In the genomic region with DNA sequence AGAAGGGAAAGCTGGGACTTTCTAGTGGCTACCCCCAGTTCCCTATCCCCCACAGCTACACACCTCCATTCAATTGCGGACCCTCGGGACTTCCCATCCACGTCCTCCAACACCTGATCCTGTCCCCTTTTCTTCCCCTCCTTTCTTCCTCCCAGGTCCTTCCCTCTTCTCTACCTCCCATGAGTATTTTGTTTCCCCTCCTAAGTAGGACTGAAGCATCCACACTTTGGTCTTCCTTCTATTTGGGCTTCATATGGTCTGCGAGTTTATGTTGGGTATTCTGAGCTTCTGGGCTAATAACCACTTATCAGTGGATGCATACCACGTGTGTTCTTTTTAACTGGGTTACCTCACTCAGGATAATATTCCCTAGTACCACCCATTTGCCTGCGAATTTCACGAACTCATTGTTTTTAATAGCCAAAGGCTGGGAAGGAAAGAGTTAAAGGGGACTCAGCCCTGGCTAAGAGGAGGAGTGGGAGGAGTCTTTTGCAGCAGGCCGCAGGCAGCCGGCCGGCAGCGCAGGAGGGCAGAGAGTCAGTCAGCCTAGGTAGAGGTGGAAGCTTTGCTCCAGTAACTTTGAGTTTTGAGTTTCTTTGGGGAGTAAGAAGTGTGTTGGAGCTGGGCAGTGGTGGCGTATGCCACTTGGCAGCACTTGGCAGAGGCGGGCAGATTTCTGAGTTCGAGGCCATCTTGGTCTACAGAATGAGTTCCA, we compare ENCODE assay signal across 12 mouse cellular contexts. TPM values are rescaled to one million over a fixed set of nuclear protein-coding genes. Genes with fewer than 3 reads are reported as not detected.
A peak's percentile ranks its signal among the peaks of the same experiment; 100 is the strongest.
DNase-seq lines count a peak whose midpoint lies in the region; ATAC-seq lines count a peak whose summit lies in the region.
"Had no signal": no experiment of that assay in that cellular context is flagged by ENCODE, and none has a peak within 500 bp of the region (broad histone marks: within the 10 kb centered on the region; RNA-seq: fewer than 3 reads in every experiment).

No protein-coding gene starts in this region.

- no peak overlapping the region for H3K27ac ChIP-seq in hindbrain, embryonic 12.5 days
- H3K27ac ChIP-seq in hindbrain, embryonic 14.5 days = no peak overlapping the region
- H3K27ac ChIP-seq in neural tube, embryonic 15.5 days (replicated peaks) = no peak overlapping the region

- H3K4me3 ChIP-seq in hindbrain, embryonic 12.5 days = no peak overlapping the region
- no peak overlapping the region for H3K4me3 ChIP-seq in hindbrain, embryonic 14.5 days (replicated peaks; ENCODE audit: low read length)
- no peak overlapping the region for H3K4me3 ChIP-seq in neural tube, embryonic 15.5 days (replicated peaks)
- H3K4me3 ChIP-seq: megakaryocyte, embryonic 14.5 days had no signal

- under 1% methylated on average over 14 of the region's 14 CpGs for WGBS in hindbrain, embryonic 12.5 days
- WGBS in hindbrain, embryonic 14.5 days = 1% methylated on average over 14 of the region's 14 CpGs
- under 1% methylated on average over 14 of the region's 14 CpGs for WGBS in neural tube, embryonic 15.5 days

- no peak overlapping the region for H3K9ac ChIP-seq in hindbrain, embryonic 12.5 days
- no peak overlapping the region for H3K9ac ChIP-seq in hindbrain, embryonic 14.5 days
- no peak overlapping the region for H3K9ac ChIP-seq in neural tube, embryonic 15.5 days (replicated peaks)

- peaks cover 91% of the 10 kb centered on the region for H3K27me3 ChIP-seq in hindbrain, embryonic 12.5 days
- H3K27me3 ChIP-seq in hindbrain, embryonic 14.5 days (ENCODE audit: control insufficient read depth, insufficient read depth, low read length) = peaks cover 97% of the 10 kb centered on the region
- H3K27me3 ChIP-seq in neural tube, embryonic 15.5 days (replicated peaks) = peaks cover 89% of the 10 kb centered on the region
- H3K27me3 ChIP-seq: Patski had no signal

- DNase-seq in adrenal gland, postnatal 10 days = peak; percentile 19
- no peak for DNase-seq in adrenal gland, adult 8-10 months
- DNase-seq in hindbrain, embryonic 14.5 days (ENCODE audit: low spot score) = no peak
- DNase-seq in neural tube, embryonic 10.5 days (ENCODE audit: extremely low spot score, low spot score) = peak; percentile 52
- no peak for DNase-seq in layer of hippocampus, postnatal 25 days (ENCODE audit: extremely low spot score in 1 of 2, low spot score in 1 of 2)
- DNase-seq in cerebellum, adult 9-11 months = no peak
- DNase-seq: cerebellum, postnatal 14 days; kidney, postnatal 36 days had no signal

- peak; percentile 29; the same call in 1 of the 2 replicates for ATAC-seq in hindbrain, embryonic 12.5 days (ENCODE audit: low FRiP score)
- no peak for ATAC-seq in hindbrain, embryonic 14.5 days (ENCODE audit: low FRiP score)
- ATAC-seq in neural tube, embryonic 15.5 days (ENCODE audit: low FRiP score) = no peak
- ATAC-seq: Patski had no signal

- H3K36me3 ChIP-seq in hindbrain, embryonic 12.5 days = no peaks in the 10 kb centered on the region
- H3K36me3 ChIP-seq in hindbrain, embryonic 14.5 days (replicated peaks; ENCODE audit: control insufficient read depth, insufficient read depth) = no peaks in the 10 kb centered on the region
- H3K36me3 ChIP-seq in neural tube, embryonic 15.5 days = no peaks in the 10 kb centered on the region

- no peaks in the 10 kb centered on the region for H3K9me3 ChIP-seq in hindbrain, embryonic 12.5 days (replicated peaks)
- H3K9me3 ChIP-seq in hindbrain, embryonic 14.5 days (ENCODE audit: control insufficient read depth, low read length) = no peaks in the 10 kb centered on the region
- H3K9me3 ChIP-seq in neural tube, embryonic 15.5 days (replicated peaks) = no peaks in the 10 kb centered on the region
- H3K9me3 ChIP-seq: megakaryocyte, embryonic 14.5 days had no signal

- no peak overlapping the region for H3K4me2 ChIP-seq in hindbrain, embryonic 12.5 days (replicated peaks)
- no peak overlapping the region for H3K4me2 ChIP-seq in hindbrain, embryonic 14.5 days (replicated peaks)
- no peak overlapping the region for H3K4me2 ChIP-seq in neural tube, embryonic 15.5 days

- no peaks in the 10 kb centered on the region for H3K4me1 ChIP-seq in hindbrain, embryonic 12.5 days
- no peaks in the 10 kb centered on the region for H3K4me1 ChIP-seq in hindbrain, embryonic 14.5 days (replicated peaks; ENCODE audit: control insufficient read depth, insufficient read depth, low read length)
- H3K4me1 ChIP-seq in neural tube, embryonic 15.5 days = no peaks in the 10 kb centered on the region

RNA-seq across cellular contexts. Expression of gene Cdkn2b, which starts 7.4 kb away (rescaled TPM):
- total RNA-seq in adrenal gland, postnatal 10 days (2021) = 1 to 10 TPM; 2.2 to 3.2 TPM
- 10 to 100 TPM; 12.2 to 14.8 (median 13.5) TPM for total RNA-seq in adrenal gland, adult 8-10 months (2022)
- 1.1 and 1.5 TPM in 2 replicates for polyA plus RNA-seq in hindbrain, embryonic 12.5 days (2016; fragmentation: Nextera tagmentation; extraction: Ambion mirVana)
- 1.3 and 1.4 TPM in 2 replicates for polyA plus RNA-seq in hindbrain, embryonic 14.5 days (2014; fragmentation: Nextera tagmentation; extraction: Ambion mirVana)
- 0.93 and 2.3 TPM in 2 replicates for polyA plus RNA-seq in neural tube, embryonic 15.5 days (2015; fragmentation: Nextera tagmentation; extraction: Ambion mirVana)
- total RNA-seq in layer of hippocampus, postnatal 25 days (2021) = 1 to 10 TPM; 1.2 to 1.9 TPM

RNA-seq across cellular contexts. Expression of gene Cdkn2a, which starts 9.0 kb away (rescaled TPM):
- total RNA-seq in adrenal gland, postnatal 10 days (2021) = under 1 TPM; 0.51 to 0.67 TPM
- total RNA-seq in adrenal gland, adult 8-10 months (2022) = 10 to 100 TPM; 15.7 to 17.8 (median 17.1) TPM
- polyA plus RNA-seq in hindbrain, embryonic 12.5 days (2016; fragmentation: Nextera tagmentation; extraction: Ambion mirVana) = not detected in 2 replicates
- polyA plus RNA-seq in hindbrain, embryonic 14.5 days (2014; fragmentation: Nextera tagmentation; extraction: Ambion mirVana) = not detected in 2 replicates
- polyA plus RNA-seq in neural tube, embryonic 15.5 days (2015; fragmentation: Nextera tagmentation; extraction: Ambion mirVana) = not detected in 2 replicates
- under 1 TPM; 0.42 to 0.56 TPM for total RNA-seq in layer of hippocampus, postnatal 25 days (2021)

Comparison
In these comparisons a context has a peak if more than half of its experiments do, and no peak if none do; other contexts are left out.
1. DNase-seq: peak in adrenal gland, postnatal 10 days (single experiment) and neural tube, embryonic 10.5 days (single experiment); none in adrenal gland, adult 8-10 months (single experiment), hindbrain, embryonic 14.5 days (single experiment), layer of hippocampus, postnatal 25 days (0 of 2) and cerebellum, adult 9-11 months (single experiment).
2. RNA of gene Cdkn2a, which starts 9.0 kb away (total RNA-seq): 15.7 to 17.8 TPM in adrenal gland, adult 8-10 months; 0.51 to 0.67 TPM in adrenal gland, postnatal 10 days and 0.42 to 0.56 TPM in layer of hippocampus, postnatal 25 days; every median in the first group is over 10 times any median in the second.